Mouse (Mus musculus) liver, embryonic 14.5 days (tissue): ENCODE measurements around the gene Abca4. TPM values are rescaled to one million over a fixed set of nuclear protein-coding genes. Genes with fewer than 3 reads are reported as not detected.

Experiments
- ATAC-seq: fragments of 200-750 bp; cut with Nextera tagmentation; 2 replicates; pipeline ENCODE4 v1.8.0; 2017; ENCODE audit warnings: moderate number of reproducible peaks, mild to moderate bottlenecking, moderate library complexity; ENCODE audit not compliant: insufficient read depth
- DNase-seq, 3 experiments: peaks; one replicate each; pipeline ENCODE4 v3.0.0-alpha.2; 2012 to 2013; ENCODE audit warnings: low read depth in 3 of 3, low spot score in 3 of 3
- H3K27ac ChIP-seq: fragments of 300-500 bp; sonication (generic); 2 replicates; pipeline ENCODE4 v1.5.1; 2014; ENCODE audit warnings: moderate library complexity, mild to moderate bottlenecking, control low read depth, inconsistent platforms
- H3K27me3 ChIP-seq: fragments of 300-500 bp; sonication (generic); 2 replicates; pipeline ENCODE4 v1.6.1; 2014; ENCODE audit warnings: mild to moderate bottlenecking, low read length, moderate library complexity; ENCODE audit not compliant: control insufficient read depth, insufficient read depth
- H3K36me3 ChIP-seq: fragments of 300-500 bp; sonication (generic); replicated peaks from 2 replicates; pipeline ENCODE4 v1.6.1; 2014; ENCODE audit warnings: low read depth; ENCODE audit not compliant: control insufficient read depth, insufficient read depth
- H3K4me1 ChIP-seq, 2 experiments: fragments of 200-500 bp in 1 of 2; fragments of 300-500 bp in 1 of 2; sonication (generic) in 1 of 2; replicated peaks; 2 replicates each; pipeline ENCODE4 v1.6.1; 2012 to 2014; ENCODE audit warnings: antibody characterized with exemption in 1 of 2, inconsistent platforms in 1 of 2, low read length in 1 of 2; ENCODE audit not compliant: control insufficient read depth in 2 of 2, insufficient read depth in 2 of 2
- H3K4me2 ChIP-seq: fragments of 300-500 bp; sonication (generic); 2 replicates; pipeline ENCODE4 v1.6.1; 2014; ENCODE audit warnings: low read depth, mild to moderate bottlenecking, control low read depth, moderate library complexity
- H3K4me3 ChIP-seq, 2 experiments: fragments of 200-500 bp in 1 of 2; fragments of 300-500 bp in 1 of 2; sonication (generic) in 1 of 2; 2 replicates each; pipeline ENCODE4 v1.5.1; 2012 to 2014; ENCODE audit warnings: low read depth in 2 of 2, low read length in 2 of 2, mild to moderate bottlenecking in 2 of 2, control low read depth in 1 of 2, inconsistent platforms in 1 of 2, moderate library complexity in 1 of 2; ENCODE audit not compliant: insufficient read depth in 1 of 2
- H3K9ac ChIP-seq: fragments of 300-500 bp; sonication (generic); replicated peaks from 2 replicates; pipeline ENCODE4 v1.6.1; 2014; ENCODE audit warnings: mild to moderate bottlenecking, control low read depth, moderate library complexity
- H3K9me3 ChIP-seq: fragments of 300-500 bp; sonication (generic); 2 replicates; pipeline ENCODE4 v1.6.1; 2016; ENCODE audit warnings: low read length, mixed read lengths; ENCODE audit not compliant: control insufficient read depth
- CTCF ChIP-seq: IDR thresholded peaks from 2 replicates; pipeline ENCODE4 v1.5.1; 2016; ENCODE audit warnings: antibody characterized with exemption, low read depth, control low read depth
- EP300 ChIP-seq: IDR thresholded peaks from 2 replicates; pipeline ENCODE4 v1.6.1; 2016; ENCODE audit warnings: antibody characterized with exemption, low read depth
- WGBS: fragments of 180-500 bp; shearing (Covaris S2); extraction: QIAGEN DNeasy Blood & Tissue Kit; methylation state at CpG from one replicate; pipeline ENCODE4 v1.1.7; 2014; ENCODE audit not compliant: insufficient replicate concordance; 5-methylcytosine and 5-hydroxymethylcytosine counted together
- polyA plus RNA-seq, 2 experiments: library from polyadenylated mRNA; depleted of rRNA in 1 of 2; stranded (reverse) in 1 of 2; unstranded in 1 of 2; fragments of >200 nt; fragmentation: Nextera tagmentation in 1 of 2; extraction: Ambion mirVana in 1 of 2; gene quantifications; 2 replicates each; pipeline versions ENCODE4 v1.2.1 to v1.2.3; 2012 to 2014

Abca4 gene
- polyA plus RNA-seq, 2 experiments, result 0.35 to 0.53 TPM

- Histone ChIP-seq H3K4me2 (no peak overlapping the region), H3K27ac (no peak overlapping the region), H3K36me3 (no peaks in the 10 kb centered on the region), H3K9ac (no peak overlapping the region), H3K9me3 (no peaks in the 10 kb centered on the region), H3K4me1 (peaks cover 0 to 16% of the 10 kb centered on the region in 2 experiments; a peak in 3 of 4 replicates), H3K4me3 (no peak overlapping the region), H3K27me3 (no peaks in the 10 kb centered on the region)
- TF ChIP-seq CTCF, result no peak
- no peak for TF ChIP-seq EP300
- 65% methylated on average over 5 of the region's 5 CpGs for WGBS
- no peak for DNase-seq
- no peak for ATAC-seq
Observed at GRCm38 (mm10) chr3:122200017-122200416, 155.8 kb downstream of the Abca4 start.

GRCm38 (mm10) chr3:122200447-122200846, 156.2 kb downstream of the Abca4 start:
- no peak overlapping the region for H3K4me2 ChIP-seq
- H3K4me1 ChIP-seq, result peaks cover 0 to 16% of the 10 kb centered on the region in 2 experiments; a peak in 3 of 4 replicates
- no peak overlapping the region for H3K27ac ChIP-seq
- H3K36me3 ChIP-seq, result no peaks in the 10 kb centered on the region
- no peaks in the 10 kb centered on the region for H3K9me3 ChIP-seq
- no peak for ATAC-seq
- 69% methylated on average over 5 of the region's 5 CpGs for WGBS
- no peak overlapping the region for H3K9ac ChIP-seq
- no peak for DNase-seq
- no peaks in the 10 kb centered on the region for H3K27me3 ChIP-seq
- H3K4me3 ChIP-seq, result no peak overlapping the region
- TF ChIP-seq EP300, result no peak
- TF ChIP-seq CTCF, result no peak

GRCm38 (mm10) chr3:122202307-122202732, 158.1 kb downstream of the Abca4 start:
- H3K9ac ChIP-seq, result no peak overlapping the region
- H3K4me2 ChIP-seq, result no peak overlapping the region
- ATAC-seq (no peak), DNase-seq (no peak)
- H3K9me3 ChIP-seq, result no peaks in the 10 kb centered on the region
- no peak overlapping the region for H3K4me3 ChIP-seq
- H3K36me3 ChIP-seq, result no peaks in the 10 kb centered on the region
- H3K4me1 ChIP-seq, result peaks cover 0 to 16% of the 10 kb centered on the region in 2 experiments; a peak in 3 of 4 replicates
- 17% methylated on average over 5 of the region's 5 CpGs for WGBS
- H3K27me3 ChIP-seq, result no peaks in the 10 kb centered on the region
- H3K27ac ChIP-seq, result no peak overlapping the region
- TF ChIP-seq CTCF (no peak), EP300 (no peak)

GRCm38 (mm10) chr3:122203675-122204329, 159.6 kb downstream of the Abca4 start:
- Histone ChIP-seq H3K27me3 (no peaks in the 10 kb centered on the region), H3K9ac (no peak overlapping the region), H3K27ac (no peak overlapping the region), H3K36me3 (no peaks in the 10 kb centered on the region), H3K9me3 (no peaks in the 10 kb centered on the region), H3K4me2 (no peak overlapping the region), H3K4me3 (no peak overlapping the region), H3K4me1 (peaks cover 0 to 19% of the 10 kb centered on the region in 2 experiments; a peak in 3 of 4 replicates)
- DNase-seq, result no peak
- WGBS, result 62% methylated on average over 9 of the region's 9 CpGs
- ATAC-seq, result no peak
- peak; percentile 0; the same call in 1 of the 2 replicates for TF ChIP-seq CTCF
- TF ChIP-seq EP300, result no peak

GRCm38 (mm10) chr3:122205753-122206152, 161.5 kb downstream of the Abca4 start:
- Histone ChIP-seq H3K9ac (no peak overlapping the region), H3K4me1 (peaks cover 0 to 15% of the 10 kb centered on the region in 2 experiments; a peak in 2 of 4 replicates), H3K9me3 (no peaks in the 10 kb centered on the region), H3K27ac (no peak overlapping the region), H3K4me2 (no peak overlapping the region), H3K27me3 (no peaks in the 10 kb centered on the region), H3K36me3 (no peaks in the 10 kb centered on the region), H3K4me3 (no peak overlapping the region)
- DNase-seq (no peak), ATAC-seq (no peak)
- TF ChIP-seq EP300 (no peak), CTCF (no peak)
- 71% methylated on average over 6 of the region's 6 CpGs for WGBS
